Mouse (Mus musculus) liver, postnatal 0 days (tissue): ENCODE measurements around the gene Ppp1r9b. TPM values are rescaled to one million over a fixed set of nuclear protein-coding genes. Genes with fewer than 3 reads are reported as not detected.
A peak's percentile ranks its signal among the peaks of the same experiment; 100 is the strongest.

Source experiments
- ATAC-seq: fragments of 200-750 bp; cut with Nextera tagmentation; 2 replicates; pipeline ENCODE4 v1.8.0; 2017; ENCODE audit warnings: mild to moderate bottlenecking, moderate library complexity
- DNase-seq: peaks from one replicate; pipeline ENCODE4 v3.0.0-alpha.2; 2016
- H3K27ac ChIP-seq: fragments of 300-500 bp; sonication (generic); 2 replicates; pipeline ENCODE4 v1.5.1; 2014; ENCODE audit warnings: antibody characterized with exemption, moderate library complexity, mild to moderate bottlenecking, low read depth
- H3K27me3 ChIP-seq: fragments of 300-500 bp; sonication (generic); 2 replicates; pipeline ENCODE4 v1.6.1; 2014; ENCODE audit warnings: low read length, control low read depth, mixed read lengths; ENCODE audit not compliant: insufficient read depth
- H3K36me3 ChIP-seq: fragments of 300-500 bp; sonication (generic); replicated peaks from 2 replicates; pipeline ENCODE4 v1.6.1; 2014; ENCODE audit warnings: mild to moderate bottlenecking, control low read depth, low read length, moderate library complexity, mixed read lengths; ENCODE audit not compliant: insufficient read depth
- H3K4me1 ChIP-seq: fragments of 300-500 bp; sonication (generic); 2 replicates; pipeline ENCODE4 v1.6.1; 2014; ENCODE audit warnings: antibody characterized with exemption, mild to moderate bottlenecking, control low read depth; ENCODE audit not compliant: insufficient read depth
- H3K4me2 ChIP-seq: fragments of 300-500 bp; sonication (generic); 2 replicates; pipeline ENCODE4 v1.6.1; 2014; ENCODE audit warnings: low read depth, mild to moderate bottlenecking, low read length, moderate library complexity, mixed read lengths
- H3K4me3 ChIP-seq: fragments of 300-500 bp; sonication (generic); 2 replicates; pipeline ENCODE4 v1.5.1; 2014; ENCODE audit warnings: low read depth, low read length
- H3K9ac ChIP-seq: fragments of 300-500 bp; sonication (generic); replicated peaks from 2 replicates; pipeline ENCODE4 v1.6.1; 2014; ENCODE audit warnings: mild to moderate bottlenecking, moderate library complexity
- H3K9me3 ChIP-seq: fragments of 300-500 bp; sonication (generic); 2 replicates; pipeline ENCODE4 v1.6.1; 2016; ENCODE audit warnings: mild to moderate bottlenecking, control low read depth, low read length, mixed read lengths
- CTCF ChIP-seq: sonication (generic); IDR thresholded peaks from 2 replicates; pipeline ENCODE4 v1.5.1; 2016; ENCODE audit warnings: antibody characterized with exemption, low read depth
- EP300 ChIP-seq: IDR thresholded peaks from 2 replicates; pipeline ENCODE4 v1.6.1; 2016; ENCODE audit warnings: antibody characterized with exemption, low read depth, mild to moderate bottlenecking
- WGBS: fragments of 180-500 bp; shearing (Covaris S2); extraction: QIAGEN DNeasy Blood & Tissue Kit; methylation state at CpG from one replicate; pipeline ENCODE4 v1.1.7; 2014; ENCODE audit not compliant: insufficient replicate concordance; 5-methylcytosine and 5-hydroxymethylcytosine counted together
- polyA plus RNA-seq: library from polyadenylated mRNA; unstranded; fragments of >200 nt; fragmentation: Nextera tagmentation; extraction: Ambion mirVana; gene quantifications from 2 replicates; pipeline ENCODE4 v1.2.1, GENCODE M21; 2015

Gene Ppp1r9b
- polyA plus RNA-seq, 1 experiment from 2014 or later: 6.1 TPM

- no peak for ATAC-seq
- H3K36me3 ChIP-seq: peaks cover 41% of the 10 kb centered on the region
- H3K4me2 ChIP-seq: no peak overlapping the region
- peaks cover 6% of the 10 kb centered on the region; the same call in 1 of the 2 replicates for H3K4me1 ChIP-seq
- no peak overlapping the region for H3K9ac ChIP-seq
- 70% methylated on average over 10 of the region's 10 CpGs for WGBS
- H3K9me3 ChIP-seq: no peaks in the 10 kb centered on the region
- peaks cover 15% of the 10 kb centered on the region; the same call in 1 of the 2 replicates for H3K27me3 ChIP-seq
- TF ChIP-seq EP300 (no peak), CTCF (peak; percentile 64)
- no peak overlapping the region for H3K27ac ChIP-seq
- H3K4me3 ChIP-seq: no peak overlapping the region
- DNase-seq: no peak
These were observed 31.6 kb downstream of the Ppp1r9b start for GRCm38 (mm10) chr11:95022237-95022992.

DNA sequence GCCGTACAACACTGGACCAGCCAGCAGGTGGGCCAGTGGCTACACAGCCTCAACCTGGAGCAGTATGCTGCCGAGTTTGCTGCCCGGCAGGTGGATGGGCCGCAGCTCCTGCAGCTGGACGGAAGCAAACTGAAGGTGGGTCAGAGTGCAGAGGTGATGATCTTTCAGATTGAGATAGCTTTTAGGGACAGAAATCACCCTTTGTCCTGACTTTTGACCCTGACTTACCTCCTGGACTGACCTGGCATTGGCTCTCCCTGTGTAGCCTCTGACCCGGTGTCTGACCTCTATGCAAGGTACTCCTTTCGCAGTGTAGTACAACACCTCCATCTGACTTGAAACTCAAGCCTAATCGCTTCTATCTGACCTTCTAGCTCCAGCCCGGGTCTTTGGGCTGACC is 32.6 kb downstream of the Ppp1r9b start:
- peaks cover 6% of the 10 kb centered on the region; the same call in 1 of the 2 replicates for H3K4me1 ChIP-seq
- no peak overlapping the region for H3K4me2 ChIP-seq
- no peak overlapping the region for H3K9ac ChIP-seq
- DNase-seq (no peak), ATAC-seq (no peak)
- 85% methylated on average over 9 of the region's 9 CpGs for WGBS
- H3K27ac ChIP-seq: no peak overlapping the region
- H3K4me3 ChIP-seq: no peak overlapping the region
- H3K9me3 ChIP-seq: no peaks in the 10 kb centered on the region
- peaks cover 45% of the 10 kb centered on the region for H3K36me3 ChIP-seq
- H3K27me3 ChIP-seq: peaks cover 10% of the 10 kb centered on the region; the same call in 1 of the 2 replicates
- TF ChIP-seq EP300 (no peak), CTCF (no peak)

GRCm38 (mm10) chr11:95024439-95025184 is 33.8 kb downstream of the Ppp1r9b start:
- Histone ChIP-seq H3K9ac (0 out of 2 replicates have a peak overlapping the region, but pooled peaks have one; percentile 5), H3K4me2 (no peak overlapping the region), H3K36me3 (peaks cover 41% of the 10 kb centered on the region), H3K4me1 (peaks cover 6% of the 10 kb centered on the region; the same call in 1 of the 2 replicates), H3K27me3 (peaks cover 6% of the 10 kb centered on the region; the same call in 1 of the 2 replicates), H3K27ac (no peak overlapping the region), H3K4me3 (no peak overlapping the region), H3K9me3 (no peaks in the 10 kb centered on the region)
- no peak for ATAC-seq
- no peak for DNase-seq
- WGBS: 84% methylated on average over 29 of the region's 29 CpGs
- TF ChIP-seq CTCF (no peak), EP300 (no peak)

DNA sequence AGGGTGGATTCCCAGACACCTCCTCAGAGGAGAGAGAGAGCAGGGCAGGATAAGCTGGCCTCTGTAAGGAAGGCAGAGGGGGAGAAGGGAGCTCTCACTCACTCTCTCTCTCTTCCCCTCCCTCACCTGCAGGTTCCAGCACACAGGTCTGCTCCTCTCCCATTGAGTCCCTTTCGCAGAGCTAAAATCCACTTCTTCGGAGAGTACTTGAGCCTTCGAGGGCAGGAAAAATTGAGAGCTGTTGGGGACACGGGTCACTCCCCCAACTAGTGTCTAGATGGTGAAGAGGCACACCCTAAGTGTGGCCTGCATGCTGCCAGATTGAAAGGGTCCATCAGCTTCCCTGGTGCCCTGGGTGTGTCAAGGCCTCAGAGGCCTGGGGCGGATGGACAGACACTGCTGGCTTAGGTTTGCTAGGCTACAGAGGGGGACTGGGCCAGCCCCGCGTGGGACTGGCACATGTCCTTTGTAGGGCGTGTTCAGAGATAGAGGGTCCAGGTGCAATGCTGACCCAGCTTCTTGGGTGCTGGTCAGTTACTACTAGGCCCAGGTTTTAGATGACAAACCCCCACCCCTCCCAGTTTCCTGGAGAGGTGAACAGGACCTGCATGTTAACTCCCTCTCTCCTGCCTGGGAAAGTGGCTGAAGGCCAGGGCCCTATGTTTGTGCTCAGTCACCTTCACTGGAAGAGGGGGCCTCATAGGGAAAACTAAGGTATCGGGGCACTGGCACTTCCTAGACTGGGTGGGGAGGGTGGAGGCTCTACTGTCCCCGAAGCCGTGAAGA is 34.6 kb downstream of the Ppp1r9b start:
- ATAC-seq: peak; percentile 11; the same call in 1 of the 2 replicates
- WGBS: 76% methylated on average over 11 of the region's 11 CpGs

DNA sequence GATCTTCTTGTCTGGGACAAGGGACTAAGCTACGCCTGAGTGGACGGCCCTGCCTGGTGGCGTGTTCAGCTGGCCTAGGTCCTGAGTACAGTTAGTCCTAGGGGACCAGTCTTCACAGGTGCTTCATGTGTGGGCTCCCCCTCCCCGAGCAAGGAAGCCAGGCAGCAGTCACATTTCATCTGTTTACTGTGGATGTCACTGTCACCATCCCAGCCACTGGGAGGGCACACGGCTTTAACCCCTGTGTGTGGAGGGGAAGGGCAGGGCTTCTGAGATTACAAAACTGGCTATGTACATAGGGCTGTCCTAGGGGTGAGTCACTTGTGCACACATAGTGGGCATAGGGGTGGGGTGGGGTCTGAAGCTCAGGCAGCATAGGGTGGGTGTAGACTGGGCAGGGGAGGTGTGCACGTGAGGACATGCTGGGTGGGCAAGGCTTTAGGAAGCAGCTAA is 35.3 kb downstream of the Ppp1r9b start:
- 47% methylated on average over 6 of the region's 6 CpGs for WGBS
- TF ChIP-seq CTCF (no peak), EP300 (no peak)
- DNase-seq (peak; percentile 56), ATAC-seq (peak; percentile 86)
- H3K4me2 ChIP-seq: no peak overlapping the region
- no peaks in the 10 kb centered on the region for H3K9me3 ChIP-seq
- H3K27ac ChIP-seq: 0 out of 2 replicates have a peak overlapping the region, but pooled peaks have one; percentile 35
- peaks cover 29% of the 10 kb centered on the region for H3K36me3 ChIP-seq
- no peaks in the 10 kb centered on the region for H3K27me3 ChIP-seq
- no peak overlapping the region for H3K9ac ChIP-seq
- H3K4me3 ChIP-seq: no peak overlapping the region
- H3K4me1 ChIP-seq: peaks cover 6% of the 10 kb centered on the region; the same call in 1 of the 2 replicates

More for the DNA sequence above, 34.6 kb downstream of the Ppp1r9b start:
- Histone ChIP-seq H3K27me3 (no peaks in the 10 kb centered on the region), H3K4me3 (no peak overlapping the region), H3K4me2 (no peak overlapping the region), H3K4me1 (peaks cover 6% of the 10 kb centered on the region; the same call in 1 of the 2 replicates), H3K27ac (0 out of 2 replicates have a peak overlapping the region, but pooled peaks have one; percentile 35), H3K36me3 (peaks cover 34% of the 10 kb centered on the region), H3K9me3 (no peaks in the 10 kb centered on the region), H3K9ac (no peak overlapping the region)
- DNase-seq: no peak
- TF ChIP-seq CTCF (no peak), EP300 (no peak)
